Mouse (Mus musculus): Measurements from ENCODE around the gene Setd1b. TPM values are rescaled to one million over a fixed set of nuclear protein-coding genes. Genes with fewer than 3 reads are reported as not detected.

Gene Setd1b
- polyA plus RNA-seq, 1 experiment from 2014 or later = 7.4 TPM

Other genes with a start within 250 kb of the Setd1b start
- gene Kdm2b, start 152.4 kb upstream of the Setd1b start, polyA plus RNA-seq (2016; fragmentation: Nextera tagmentation; extraction: Ambion mirVana) = 38.6 and 39.8 TPM in 2 replicates
- 22.8 and 23.3 TPM in 2 replicates for gene Orai1, start 127.1 kb upstream of the Setd1b start, polyA plus RNA-seq (2016; fragmentation: Nextera tagmentation; extraction: Ambion mirVana)
- gene Morn3, start 95.2 kb upstream of the Setd1b start, polyA plus RNA-seq (2016; fragmentation: Nextera tagmentation; extraction: Ambion mirVana) = not detected in 2 replicates
- 12.9 and 13.0 TPM in 2 replicates for gene Tmem120b, start 73.8 kb upstream of the Setd1b start, polyA plus RNA-seq (2016; fragmentation: Nextera tagmentation; extraction: Ambion mirVana)
- 1.0 and 1.3 TPM in 2 replicates for gene Rhof, start 9.5 kb upstream of the Setd1b start, polyA plus RNA-seq (2016; fragmentation: Nextera tagmentation; extraction: Ambion mirVana)
- 58.5 and 58.6 TPM in 2 replicates for gene Psmd9, start 27.2 kb downstream of the Setd1b start, polyA plus RNA-seq (2016; fragmentation: Nextera tagmentation; extraction: Ambion mirVana)
- not detected in 2 replicates for gene Hpd, start 40.5 kb downstream of the Setd1b start, polyA plus RNA-seq (2016; fragmentation: Nextera tagmentation; extraction: Ambion mirVana)
- 0.24 and 0.64 TPM in 2 replicates for gene Wdr66, start 109.9 kb downstream of the Setd1b start, polyA plus RNA-seq (2016; fragmentation: Nextera tagmentation; extraction: Ambion mirVana)
- 16.3 and 16.6 TPM in 2 replicates for gene Bcl7a, start 201.6 kb downstream of the Setd1b start, polyA plus RNA-seq (2016; fragmentation: Nextera tagmentation; extraction: Ambion mirVana)